Mouse (Mus musculus): ENCODE results near the gene Mrgbp.

DNA sequence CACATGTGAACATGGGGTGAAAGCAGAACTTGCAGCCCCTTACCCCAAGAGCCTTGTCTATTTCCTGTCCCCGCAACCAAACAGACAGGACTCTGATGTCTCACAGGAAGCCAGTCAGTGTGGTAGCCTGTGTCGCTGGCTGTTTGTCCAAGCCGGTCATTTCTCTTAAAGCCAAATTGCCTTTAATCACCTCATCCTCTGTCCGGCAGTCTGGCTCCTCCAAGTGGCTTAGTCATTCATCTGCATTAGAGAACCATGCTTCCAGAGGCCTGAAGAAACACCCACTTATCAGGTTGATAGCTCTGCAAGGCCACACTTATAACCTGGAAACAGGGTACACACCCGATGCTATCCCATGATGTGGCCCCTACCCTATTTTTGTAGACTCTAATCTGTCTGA, 19.0 kb upstream of the Mrgbp start:
- TF ChIP-seq CTCF (IDR thresholded peaks at IDR 0.05; ENCODE audit: low read depth): no peak
- no peak for TF ChIP-seq EP300 (IDR thresholded peaks at IDR 0.05; ENCODE audit: low read depth)
